Mouse (Mus musculus): ENCODE measurements at regions not wholly inside any gene's neighbourhood (a gene's known extent, or its start where the extent isn't known, plus 50 kb on each side); places are given as distances from the start of the nearest gene placed in this dataset.

GRCm38 (mm10) chr3:62159031-62159430 lies 179.1 kb upstream of the Arhgef26 start:
- H3K27ac ChIP-seq (ENCODE audit: low read length): no peak overlapping the region
- ATAC-seq: peak; percentile 93

GRCm38 (mm10) chr3:62170647-62171046 lies 167.5 kb upstream of the Arhgef26 start:
- H3K9ac ChIP-seq (ENCODE audit: low read depth, low read length): no peak overlapping the region
- no peak overlapping the region for H3K4me2 ChIP-seq (ENCODE audit: low read length)
- H3K9me3 ChIP-seq (replicated peaks; ENCODE audit: control insufficient read depth, low read length, poor library complexity, severe bottlenecking): no peaks in the 10 kb centered on the region
- WGBS: 63% methylated on average over 4 of the region's 4 CpGs
- peak; percentile 89 for ATAC-seq
- H3K4me1 ChIP-seq (ENCODE audit: control insufficient read depth, insufficient read depth, low read length): no peaks in the 10 kb centered on the region
- no peaks in the 10 kb centered on the region for H3K27me3 ChIP-seq (ENCODE audit: control insufficient read depth, insufficient read depth, low read depth, low read length)
- no peak overlapping the region for H3K4me3 ChIP-seq (ENCODE audit: low read depth, low read length)
- H3K27ac ChIP-seq (ENCODE audit: low read length): no peak overlapping the region
- no peaks in the 10 kb centered on the region for H3K36me3 ChIP-seq (ENCODE audit: control insufficient read depth, insufficient read depth, low read length)

More at GRCm38 (mm10) chr3:62159031-62159430, 179.1 kb upstream of the Arhgef26 start:
- Histone ChIP-seq H3K36me3 (ENCODE audit: control insufficient read depth, insufficient read depth, low read length) (no peaks in the 10 kb centered on the region; the same call in 1 of the 2 replicates), H3K4me1 (ENCODE audit: control insufficient read depth, insufficient read depth, low read length) (no peaks in the 10 kb centered on the region), H3K9ac (ENCODE audit: low read depth, low read length) (no peak overlapping the region), H3K4me3 (ENCODE audit: low read depth, low read length) (no peak overlapping the region), H3K9me3 (replicated peaks; ENCODE audit: control insufficient read depth, low read length, poor library complexity, severe bottlenecking) (peaks cover 8% of the 10 kb centered on the region), H3K4me2 (ENCODE audit: low read length) (no peak overlapping the region), H3K27me3 (ENCODE audit: control insufficient read depth, insufficient read depth, low read depth, low read length) (no peaks in the 10 kb centered on the region)
- WGBS: 58% methylated on average over 22 of the region's 22 CpGs

- no peaks in the 10 kb centered on the region for H3K4me1 ChIP-seq (ENCODE audit: control insufficient read depth, insufficient read depth, low read length)
- H3K9ac ChIP-seq (ENCODE audit: low read depth, low read length): no peak overlapping the region
- no peaks in the 10 kb centered on the region for H3K9me3 ChIP-seq (replicated peaks; ENCODE audit: control insufficient read depth, low read length, poor library complexity, severe bottlenecking)
- ATAC-seq: no peak
- no peak overlapping the region for H3K27ac ChIP-seq (ENCODE audit: low read length)
- H3K4me3 ChIP-seq (ENCODE audit: low read depth, low read length): no peak overlapping the region
- H3K4me2 ChIP-seq (ENCODE audit: low read length): no peak overlapping the region
- no peaks in the 10 kb centered on the region for H3K36me3 ChIP-seq (ENCODE audit: control insufficient read depth, insufficient read depth, low read length)
- H3K27me3 ChIP-seq (ENCODE audit: control insufficient read depth, insufficient read depth, low read depth, low read length): no peaks in the 10 kb centered on the region
- 89% methylated on average over 3 of the region's 3 CpGs for WGBS
These were observed 150.2 kb upstream of the Arhgef26 start for GRCm38 (mm10) chr3:62187807-62188509.

- WGBS: 34% methylated on average over 1 of the region's 1 CpGs
- Histone ChIP-seq H3K36me3 (ENCODE audit: control insufficient read depth, insufficient read depth, low read length) (no peaks in the 10 kb centered on the region), H3K4me1 (ENCODE audit: control insufficient read depth, insufficient read depth, low read length) (no peaks in the 10 kb centered on the region), H3K4me3 (ENCODE audit: low read depth, low read length) (no peak overlapping the region), H3K27me3 (ENCODE audit: control insufficient read depth, insufficient read depth, low read depth, low read length) (no peaks in the 10 kb centered on the region), H3K4me2 (ENCODE audit: low read length) (no peak overlapping the region), H3K9me3 (replicated peaks; ENCODE audit: control insufficient read depth, low read length, poor library complexity, severe bottlenecking) (no peaks in the 10 kb centered on the region), H3K9ac (ENCODE audit: low read depth, low read length) (no peak overlapping the region), H3K27ac (ENCODE audit: low read length) (no peak overlapping the region)
- peak; percentile 68; the same call in 1 of the 2 replicates for ATAC-seq
These were observed 145.7 kb upstream of the Arhgef26 start for GRCm38 (mm10) chr3:62192466-62192865.

GRCm38 (mm10) chr3:62194421-62194820 lies 143.7 kb upstream of the Arhgef26 start:
- H3K9ac ChIP-seq (ENCODE audit: low read depth, low read length): no peak overlapping the region
- no peak overlapping the region for H3K4me2 ChIP-seq (ENCODE audit: low read length)
- ATAC-seq: no peak
- H3K36me3 ChIP-seq (ENCODE audit: control insufficient read depth, insufficient read depth, low read length): no peaks in the 10 kb centered on the region
- H3K9me3 ChIP-seq (replicated peaks; ENCODE audit: control insufficient read depth, low read length, poor library complexity, severe bottlenecking): no peaks in the 10 kb centered on the region
- H3K4me3 ChIP-seq (ENCODE audit: low read depth, low read length): no peak overlapping the region
- no peak overlapping the region for H3K27ac ChIP-seq (ENCODE audit: low read length)
- H3K27me3 ChIP-seq (ENCODE audit: control insufficient read depth, insufficient read depth, low read depth, low read length): no peaks in the 10 kb centered on the region
- H3K4me1 ChIP-seq (ENCODE audit: control insufficient read depth, insufficient read depth, low read length): no peaks in the 10 kb centered on the region
- 90% methylated on average over 4 of the region's 4 CpGs for WGBS

- no peaks in the 10 kb centered on the region for H3K4me1 ChIP-seq (ENCODE audit: control insufficient read depth, insufficient read depth, low read length)
- no peak overlapping the region for H3K4me3 ChIP-seq (ENCODE audit: low read depth, low read length)
- H3K4me2 ChIP-seq (ENCODE audit: low read length): no peak overlapping the region
- peak; percentile 88 for ATAC-seq
- H3K9me3 ChIP-seq (replicated peaks; ENCODE audit: control insufficient read depth, low read length, poor library complexity, severe bottlenecking): no peaks in the 10 kb centered on the region
- H3K36me3 ChIP-seq (ENCODE audit: control insufficient read depth, insufficient read depth, low read length): no peaks in the 10 kb centered on the region
- H3K27me3 ChIP-seq (ENCODE audit: control insufficient read depth, insufficient read depth, low read depth, low read length): peaks cover 2% of the 10 kb centered on the region; the same call in 1 of the 2 replicates
- no peak overlapping the region for H3K27ac ChIP-seq (ENCODE audit: low read length)
- WGBS: 84% methylated on average over 1 of the region's 1 CpGs
- no peak overlapping the region for H3K9ac ChIP-seq (ENCODE audit: low read depth, low read length)
These were observed 141.5 kb upstream of the Arhgef26 start for GRCm38 (mm10) chr3:62196679-62197078.

- no peak overlapping the region for H3K9ac ChIP-seq (ENCODE audit: low read depth, low read length)
- no peak for ATAC-seq
- no peak overlapping the region for H3K4me2 ChIP-seq (ENCODE audit: low read length)
- H3K27ac ChIP-seq (ENCODE audit: low read length): no peak overlapping the region
- H3K27me3 ChIP-seq (ENCODE audit: control insufficient read depth, insufficient read depth, low read depth, low read length): no peaks in the 10 kb centered on the region
- no peaks in the 10 kb centered on the region for H3K36me3 ChIP-seq (ENCODE audit: control insufficient read depth, insufficient read depth, low read length)
- H3K9me3 ChIP-seq (replicated peaks; ENCODE audit: control insufficient read depth, low read length, poor library complexity, severe bottlenecking): no peaks in the 10 kb centered on the region
- no peak overlapping the region for H3K4me3 ChIP-seq (ENCODE audit: low read depth, low read length)
- no peaks in the 10 kb centered on the region for H3K4me1 ChIP-seq (ENCODE audit: control insufficient read depth, insufficient read depth, low read length)
These were observed 122.3 kb upstream of the Arhgef26 start for GRCm38 (mm10) chr3:62215806-62216205.

GRCm38 (mm10) chr3:62217335-62217734 lies 120.8 kb upstream of the Arhgef26 start:
- Histone ChIP-seq H3K4me2 (ENCODE audit: low read length) (no peak overlapping the region), H3K9me3 (replicated peaks; ENCODE audit: control insufficient read depth, low read length, poor library complexity, severe bottlenecking) (no peaks in the 10 kb centered on the region), H3K9ac (ENCODE audit: low read depth, low read length) (no peak overlapping the region), H3K27ac (ENCODE audit: low read length) (no peak overlapping the region), H3K36me3 (ENCODE audit: control insufficient read depth, insufficient read depth, low read length) (no peaks in the 10 kb centered on the region), H3K4me1 (ENCODE audit: control insufficient read depth, insufficient read depth, low read length) (no peaks in the 10 kb centered on the region), H3K4me3 (ENCODE audit: low read depth, low read length) (no peak overlapping the region), H3K27me3 (ENCODE audit: control insufficient read depth, insufficient read depth, low read depth, low read length) (no peaks in the 10 kb centered on the region)
- no peak for ATAC-seq
- 91% methylated on average over 1 of the region's 1 CpGs for WGBS

- WGBS: 78% methylated on average over 2 of the region's 2 CpGs
These were observed 110.4 kb upstream of the Arhgef26 start for GRCm38 (mm10) chr3:62227697-62228096.

More at GRCm38 (mm10) chr3:62227697-62228096, 110.4 kb upstream of the Arhgef26 start:
- no peaks in the 10 kb centered on the region for H3K4me1 ChIP-seq (ENCODE audit: control insufficient read depth, insufficient read depth, low read length)
- no peaks in the 10 kb centered on the region for H3K9me3 ChIP-seq (replicated peaks; ENCODE audit: control insufficient read depth, low read length, poor library complexity, severe bottlenecking)
- H3K36me3 ChIP-seq (ENCODE audit: control insufficient read depth, insufficient read depth, low read length): no peaks in the 10 kb centered on the region
- no peak overlapping the region for H3K9ac ChIP-seq (ENCODE audit: low read depth, low read length)
- no peaks in the 10 kb centered on the region for H3K27me3 ChIP-seq (ENCODE audit: control insufficient read depth, insufficient read depth, low read depth, low read length)
- no peak for ATAC-seq
- no peak overlapping the region for H3K27ac ChIP-seq (ENCODE audit: low read length)
- no peak overlapping the region for H3K4me3 ChIP-seq (ENCODE audit: low read depth, low read length)
- H3K4me2 ChIP-seq (ENCODE audit: low read length): no peak overlapping the region

All from midbrain, embryonic 16.5 days (tissue).